In the genomic region with DNA sequence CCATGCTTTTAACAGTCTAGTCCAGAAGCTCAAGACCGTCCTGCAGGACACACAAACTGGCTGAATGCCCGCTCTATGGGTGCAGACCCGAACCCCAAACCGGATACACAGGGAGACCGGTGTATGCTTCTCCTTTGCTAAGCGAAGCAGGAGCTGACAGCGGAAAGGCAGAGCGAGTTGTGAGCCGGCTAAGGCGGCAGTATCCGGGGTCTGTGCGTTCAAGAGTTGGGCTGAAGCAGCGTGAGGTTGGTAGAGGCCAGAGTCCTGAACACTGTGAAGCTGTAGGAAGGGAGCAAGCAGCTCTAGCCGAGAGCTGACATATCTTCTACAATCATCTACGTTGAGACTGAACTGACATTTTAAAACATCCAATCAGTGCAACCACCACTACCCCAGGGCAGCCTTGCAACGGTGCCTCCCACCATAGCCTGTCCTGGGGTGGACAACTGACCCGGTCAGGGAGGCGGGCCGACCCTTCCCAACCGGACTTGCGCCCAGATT, we compare ENCODE assay signal across 9 mouse cellular contexts. TPM values are rescaled to one million over a fixed set of nuclear protein-coding genes. Genes with fewer than 3 reads are reported as not detected.
DNase-seq lines count a peak whose midpoint lies in the region; ATAC-seq and TF ChIP-seq lines count a peak whose summit lies in the region.
"Had no signal": no experiment of that assay in that cellular context is flagged by ENCODE, and none has a peak within 500 bp of the region (broad histone marks: within the 10 kb centered on the region; RNA-seq: fewer than 3 reads in every experiment).

No protein-coding gene starts in this region.

- DNase-seq in adrenal gland, adult 8-10 months, result peak; percentile 35
- no peak for DNase-seq in adrenal gland, adult 2 months
- DNase-seq in liver, adult 2 months (ENCODE audit: extremely low read depth, low read depth, low spot score), result no peak
- DNase-seq in liver, result no peak
- peak; percentile 43 for DNase-seq in layer of hippocampus, adult 9-11 months
- no peak for DNase-seq in midbrain, embryonic 10.5 days (ENCODE audit: low spot score)
- DNase-seq in testis, postnatal 14 days (ENCODE audit: low spot score), result peak; percentile 58

- peak overlapping the region; percentile 89 for H3K4me2 ChIP-seq in forebrain, embryonic 13.5 days

- H3K9ac ChIP-seq in liver, adult 2 months (ENCODE audit: low read depth, low read length), result peak overlapping the region; percentile 59
- peak overlapping the region; percentile 77 for H3K9ac ChIP-seq in forebrain, embryonic 13.5 days

- no peak for TF ChIP-seq POLR2A in liver, adult 2 months (IDR thresholded peaks at IDR 0.05; ENCODE audit: extremely low read depth, insufficient read depth, low read length)

- H3K27me3 ChIP-seq in liver, adult 2 months (ENCODE audit: control insufficient read depth, insufficient read depth, low read length), result no peaks in the 10 kb centered on the region
- no peaks in the 10 kb centered on the region for H3K27me3 ChIP-seq in forebrain, embryonic 13.5 days
- no peaks in the 10 kb centered on the region for H3K27me3 ChIP-seq in midbrain, embryonic 10.5 days (ENCODE audit: low read depth, poor library complexity, severe bottlenecking)

- WGBS in liver, adult 2 months, result under 1% methylated on average over 21 of the region's 21 CpGs
- 2% methylated on average over 21 of the region's 21 CpGs for WGBS in forebrain, embryonic 13.5 days
- WGBS in midbrain, embryonic 10.5 days, result 3% methylated on average over 21 of the region's 21 CpGs

- peak; percentile 61; the same call in 1 of the 2 replicates for ATAC-seq in forebrain, embryonic 13.5 days

- no peaks in the 10 kb centered on the region for H3K9me3 ChIP-seq in forebrain, embryonic 13.5 days (replicated peaks)
- no peaks in the 10 kb centered on the region for H3K9me3 ChIP-seq in midbrain, embryonic 10.5 days (replicated peaks)

- H3K4me1 ChIP-seq in liver, adult 2 months (ENCODE audit: control insufficient read depth, insufficient read depth, low read length), result peaks cover 5% of the 10 kb centered on the region
- H3K4me1 ChIP-seq in forebrain, embryonic 13.5 days, result peaks cover 14% of the 10 kb centered on the region
- H3K4me1 ChIP-seq in midbrain, embryonic 10.5 days, result peaks cover 19% of the 10 kb centered on the region

- H3K4me3 ChIP-seq in liver, adult 2 months (ENCODE audit: insufficient read depth, low read depth, low read length), result peak overlapping the region; percentile 60
- peak overlapping the region; percentile 65 for H3K4me3 ChIP-seq in forebrain, embryonic 13.5 days
- peak overlapping the region; percentile 74 for H3K4me3 ChIP-seq in midbrain, embryonic 10.5 days

- no peaks in the 10 kb centered on the region for H3K79me2 ChIP-seq in liver, adult 2 months (ENCODE audit: control insufficient read depth, insufficient read depth, low read length)

- no peak for TF ChIP-seq CTCF in liver, adult 2 months (IDR thresholded peaks at IDR 0.05; ENCODE audit: low read depth, low read length)

- H3K27ac ChIP-seq in liver, adult 2 months (replicated peaks; ENCODE audit: insufficient read depth, low read depth, low read length), result peak overlapping the region; percentile 59
- peak overlapping the region; percentile 94 for H3K27ac ChIP-seq in forebrain, embryonic 13.5 days
- H3K27ac ChIP-seq in midbrain, embryonic 10.5 days (replicated peaks), result peak overlapping the region; percentile 89

- peaks cover 12% of the 10 kb centered on the region for H3K36me3 ChIP-seq in liver, adult 2 months (ENCODE audit: control insufficient read depth, insufficient read depth, low read length)
- peaks cover 30% of the 10 kb centered on the region for H3K36me3 ChIP-seq in forebrain, embryonic 13.5 days (ENCODE audit: poor library complexity, severe bottlenecking)
- H3K36me3 ChIP-seq in midbrain, embryonic 10.5 days, result peaks cover 34% of the 10 kb centered on the region

RNA-seq across cellular contexts. Expression of a gene that starts 0.5 kb away (rescaled TPM):
- 10 to 100 TPM in 2 of 4 experiments, 1 to 10 TPM in 2; 6.1 to 18.4 (median 13.6) TPM for total RNA-seq in adrenal gland, adult 8-10 months (2022)
- total RNA-seq in adrenal gland, adult 2 months (2021), result 1 to 10 TPM; 6.3 to 6.9 TPM
- 3.5 and 3.6 TPM in 2 replicates for polyA plus RNA-seq in adrenal gland, adult 2 months (2012; rRNA removed)
- 4.2 and 4.4 TPM in 2 replicates for total RNA-seq in liver, adult 2 months (2014; rRNA removed)
- 2.5 and 3.4 TPM in 2 replicates for polyA plus RNA-seq in liver, adult 2 months (2012; rRNA removed)
- polyA plus RNA-seq in forebrain, embryonic 13.5 days (2015; fragmentation: Nextera tagmentation; extraction: Ambion mirVana), result 8.0 and 8.2 TPM in 2 replicates
- polyA plus RNA-seq in midbrain, embryonic 10.5 days (2016; fragmentation: Nextera tagmentation; extraction: Ambion mirVana), result 6.1 and 8.1 TPM in 2 replicates

RNA-seq across cellular contexts. Expression of a gene that starts 42.5 kb away (rescaled TPM):
- total RNA-seq in adrenal gland, adult 8-10 months (2022), result 100 to 1,000 TPM; 124 to 132 (median 127) TPM
- 100 to 1,000 TPM; 115 to 128 TPM for total RNA-seq in adrenal gland, adult 2 months (2021)
- 99.0 and 107 TPM in 2 replicates for polyA plus RNA-seq in adrenal gland, adult 2 months (2012; rRNA removed)
- total RNA-seq in liver, adult 2 months (2014; rRNA removed), result 24.8 and 26.0 TPM in 2 replicates
- 41.1 and 46.6 TPM in 2 replicates for polyA plus RNA-seq in liver, adult 2 months (2012; rRNA removed)
- 107 and 122 TPM in 2 replicates for polyA plus RNA-seq in forebrain, embryonic 13.5 days (2015; fragmentation: Nextera tagmentation; extraction: Ambion mirVana)
- 177 and 182 TPM in 2 replicates for polyA plus RNA-seq in midbrain, embryonic 10.5 days (2016; fragmentation: Nextera tagmentation; extraction: Ambion mirVana)

RNA-seq across cellular contexts. Expression of a gene that starts 55.9 kb away (rescaled TPM):
- not detected for total RNA-seq in adrenal gland, adult 8-10 months (2022)
- total RNA-seq in adrenal gland, adult 2 months (2021), result not detected
- polyA plus RNA-seq in adrenal gland, adult 2 months (2012; rRNA removed), result not detected in 2 replicates
- total RNA-seq in liver, adult 2 months (2014; rRNA removed), result not detected in 2 replicates
- not detected in 2 replicates for polyA plus RNA-seq in liver, adult 2 months (2012; rRNA removed)
- not detected in 2 replicates for polyA plus RNA-seq in forebrain, embryonic 13.5 days (2015; fragmentation: Nextera tagmentation; extraction: Ambion mirVana)
- polyA plus RNA-seq in midbrain, embryonic 10.5 days (2016; fragmentation: Nextera tagmentation; extraction: Ambion mirVana), result 0.11 TPM in 1 of 2 replicates, not detected in the other
- total RNA-seq: common myeloid progenitor, adult 5-6 weeks had no signal

Comparison
In these comparisons a context has a peak if more than half of its experiments do, and no peak if none do; other contexts are left out.
1. DNase-seq: peak in adrenal gland, adult 8-10 months (single experiment), layer of hippocampus, adult 9-11 months (single experiment) and testis, postnatal 14 days (single experiment); none in adrenal gland, adult 2 months (single experiment), liver, adult 2 months (single experiment), liver (single experiment) and midbrain, embryonic 10.5 days (single experiment).
2. Peak in every context shown above with its lines, with median percentiles within 50 percentile points of each other: H3K27ac ChIP-seq and H3K4me3 ChIP-seq.